Mouse (Mus musculus): Measurements from ENCODE around the gene Ttc25. TPM values are rescaled to one million over a fixed set of nuclear protein-coding genes. Genes with fewer than 3 reads are reported as not detected.

Gene Ttc25
- polyA plus RNA-seq, 1 experiment = 0.92 TPM

DNA sequence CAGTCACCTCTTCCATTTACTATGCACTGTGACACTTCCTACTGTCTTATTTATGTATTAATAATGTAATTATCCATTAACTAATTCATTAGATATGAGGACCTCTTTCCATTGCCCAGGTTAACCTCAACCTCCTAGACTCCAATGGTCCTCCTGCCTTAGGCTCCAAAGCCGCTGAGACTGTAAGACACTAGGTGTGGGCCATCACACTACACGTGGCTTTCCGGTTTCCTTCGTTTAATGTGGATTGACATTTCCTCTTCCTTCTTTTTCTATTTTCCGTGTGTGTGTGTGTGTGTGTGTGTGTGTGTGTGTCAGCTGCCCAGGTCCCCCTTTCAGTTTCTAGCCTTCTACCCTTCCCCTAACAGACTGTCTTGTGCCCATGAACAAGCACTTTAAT, 21.8 kb downstream of the Ttc25 start:
- Histone ChIP-seq H3K4me1 (ENCODE audit: control insufficient read depth, insufficient read depth, low read length) (peaks cover 3% of the 10 kb centered on the region; the same call in 1 of the 2 replicates), H3K27ac (ENCODE audit: insufficient read depth, low read length) (no peak overlapping the region), H3K4me3 (replicated peaks; ENCODE audit: insufficient read depth, low read depth, low read length) (no peak overlapping the region), H3K27me3 (ENCODE audit: control insufficient read depth, insufficient read depth, low read length) (no peaks in the 10 kb centered on the region)
- TF ChIP-seq CTCF (IDR thresholded peaks at IDR 0.05; ENCODE audit: borderline replicate concordance, insufficient read depth, low read depth, low read length) = no peak
- TF ChIP-seq POLR2A (IDR thresholded peaks at IDR 0.05; ENCODE audit: borderline replicate concordance, insufficient read depth, low read length) = no peak
- 76% methylated on average over 5 of the region's 5 CpGs for WGBS
- no peak for DNase-seq

- no peak for TF ChIP-seq POLR2A (IDR thresholded peaks at IDR 0.05; ENCODE audit: borderline replicate concordance, insufficient read depth, low read length)
- TF ChIP-seq CTCF (IDR thresholded peaks at IDR 0.05; ENCODE audit: borderline replicate concordance, insufficient read depth, low read depth, low read length) = no peak
- Histone ChIP-seq H3K27me3 (ENCODE audit: control insufficient read depth, insufficient read depth, low read length) (no peaks in the 10 kb centered on the region), H3K27ac (ENCODE audit: insufficient read depth, low read length) (no peak overlapping the region), H3K4me1 (ENCODE audit: control insufficient read depth, insufficient read depth, low read length) (peaks cover 3% of the 10 kb centered on the region; the same call in 1 of the 2 replicates), H3K4me3 (replicated peaks; ENCODE audit: insufficient read depth, low read depth, low read length) (no peak overlapping the region)
- DNase-seq = no peak
- 52% methylated on average over 9 of the region's 9 CpGs for WGBS
Observed at GRCm38 (mm10) chr11:100567815-100568245, 22.4 kb downstream of the Ttc25 start.

DNA sequence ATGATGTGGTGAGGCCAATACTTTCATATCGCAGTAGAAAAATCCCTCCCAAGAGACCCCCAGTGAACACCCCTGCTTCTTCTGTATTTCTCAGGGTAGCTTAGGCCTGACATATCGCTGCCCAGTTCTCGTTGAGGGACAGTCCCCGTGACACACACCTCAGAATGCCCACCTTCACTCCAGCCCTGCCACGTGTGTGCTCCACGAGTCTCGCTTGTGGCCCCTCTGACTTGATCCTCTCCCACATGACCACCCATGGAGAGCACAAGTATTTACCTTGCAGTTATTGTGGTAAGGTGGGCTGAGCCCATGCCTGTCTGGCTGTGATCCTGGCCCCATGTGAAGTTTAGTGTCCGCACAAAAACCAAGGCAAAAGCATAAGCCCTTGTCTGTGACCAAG, 23.3 kb downstream of the Ttc25 start:
- 82% methylated on average over 8 of the region's 8 CpGs for WGBS
- no peak overlapping the region for H3K4me3 ChIP-seq (replicated peaks; ENCODE audit: insufficient read depth, low read depth, low read length)
- TF ChIP-seq POLR2A (IDR thresholded peaks at IDR 0.05; ENCODE audit: borderline replicate concordance, insufficient read depth, low read length) (no peak), CTCF (IDR thresholded peaks at IDR 0.05; ENCODE audit: borderline replicate concordance, insufficient read depth, low read depth, low read length) (no peak)
- DNase-seq = no peak
- no peaks in the 10 kb centered on the region for H3K27me3 ChIP-seq (ENCODE audit: control insufficient read depth, insufficient read depth, low read length)
- no peak overlapping the region for H3K27ac ChIP-seq (ENCODE audit: insufficient read depth, low read length)
- H3K4me1 ChIP-seq (ENCODE audit: control insufficient read depth, insufficient read depth, low read length) = peaks cover 3% of the 10 kb centered on the region; the same call in 1 of the 2 replicates

- no peak for DNase-seq
- Histone ChIP-seq H3K27ac (ENCODE audit: insufficient read depth, low read length) (no peak overlapping the region), H3K4me3 (replicated peaks; ENCODE audit: insufficient read depth, low read depth, low read length) (no peak overlapping the region), H3K4me1 (ENCODE audit: control insufficient read depth, insufficient read depth, low read length) (no peaks in the 10 kb centered on the region; the same call in 1 of the 2 replicates), H3K27me3 (ENCODE audit: control insufficient read depth, insufficient read depth, low read length) (no peaks in the 10 kb centered on the region)
- 67% methylated on average over 9 of the region's 9 CpGs for WGBS
- TF ChIP-seq POLR2A (IDR thresholded peaks at IDR 0.05; ENCODE audit: borderline replicate concordance, insufficient read depth, low read length) = no peak
- no peak for TF ChIP-seq CTCF (IDR thresholded peaks at IDR 0.05; ENCODE audit: borderline replicate concordance, insufficient read depth, low read depth, low read length)
Observed at GRCm38 (mm10) chr11:100569789-100570188, 24.4 kb downstream of the Ttc25 start.

GRCm38 (mm10) chr11:100570430-100571201, 25.2 kb downstream of the Ttc25 start:
- Histone ChIP-seq H3K27me3 (ENCODE audit: control insufficient read depth, insufficient read depth, low read length) (no peaks in the 10 kb centered on the region), H3K4me1 (ENCODE audit: control insufficient read depth, insufficient read depth, low read length) (no peaks in the 10 kb centered on the region; the same call in 1 of the 2 replicates), H3K27ac (ENCODE audit: insufficient read depth, low read length) (no peak overlapping the region), H3K4me3 (replicated peaks; ENCODE audit: insufficient read depth, low read depth, low read length) (peak overlapping the region; percentile 49)
- TF ChIP-seq CTCF (IDR thresholded peaks at IDR 0.05; ENCODE audit: borderline replicate concordance, insufficient read depth, low read depth, low read length) (peak; percentile 88), POLR2A (IDR thresholded peaks at IDR 0.05; ENCODE audit: borderline replicate concordance, insufficient read depth, low read length) (no peak)
- peak; percentile 74 to 75 for DNase-seq
- 4% methylated on average over 8 of the region's 8 CpGs for WGBS

DNA sequence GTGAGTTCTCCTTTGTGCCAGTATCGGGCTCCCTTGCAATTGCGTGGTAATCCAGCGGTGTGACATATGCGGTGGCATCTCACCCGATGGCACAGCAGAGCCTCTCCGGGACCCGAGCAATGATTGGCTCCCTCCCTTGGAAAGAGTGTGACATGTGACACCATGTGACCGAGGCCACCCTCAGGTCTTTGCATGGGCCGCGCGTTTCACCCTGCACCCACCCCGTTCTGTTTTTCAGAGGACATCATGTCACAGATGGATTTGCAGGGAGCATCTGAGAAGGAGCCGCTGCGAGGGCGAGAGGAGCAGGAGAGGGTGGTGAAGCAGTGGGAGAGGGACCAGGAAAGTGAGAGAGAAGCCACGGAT, 25.8 kb downstream of the Ttc25 start:
- WGBS = 2% methylated on average over 16 of the region's 16 CpGs
- Histone ChIP-seq H3K27me3 (ENCODE audit: control insufficient read depth, insufficient read depth, low read length) (no peaks in the 10 kb centered on the region), H3K4me1 (ENCODE audit: control insufficient read depth, insufficient read depth, low read length) (no peaks in the 10 kb centered on the region; the same call in 1 of the 2 replicates), H3K4me3 (replicated peaks; ENCODE audit: insufficient read depth, low read depth, low read length) (peak overlapping the region; percentile 49), H3K27ac (ENCODE audit: insufficient read depth, low read length) (no peak overlapping the region)
- TF ChIP-seq CTCF (IDR thresholded peaks at IDR 0.05; ENCODE audit: borderline replicate concordance, insufficient read depth, low read depth, low read length) (no peak), POLR2A (IDR thresholded peaks at IDR 0.05; ENCODE audit: borderline replicate concordance, insufficient read depth, low read length) (no peak)
- DNase-seq = peak; percentile 47 to 56

GRCm38 (mm10) chr11:100574188-100574587, 28.8 kb downstream of the Ttc25 start:
- no peak overlapping the region for H3K27ac ChIP-seq (ENCODE audit: insufficient read depth, low read length)
- H3K4me1 ChIP-seq (ENCODE audit: control insufficient read depth, insufficient read depth, low read length) = peaks cover 1% of the 10 kb centered on the region
- no peak for DNase-seq
- H3K27me3 ChIP-seq (ENCODE audit: control insufficient read depth, insufficient read depth, low read length) = no peaks in the 10 kb centered on the region
- peak overlapping the region; percentile 84 for H3K4me3 ChIP-seq (replicated peaks; ENCODE audit: insufficient read depth, low read depth, low read length)
- 84% methylated on average over 3 of the region's 3 CpGs for WGBS
- TF ChIP-seq CTCF (IDR thresholded peaks at IDR 0.05; ENCODE audit: borderline replicate concordance, insufficient read depth, low read depth, low read length) (no peak), POLR2A (IDR thresholded peaks at IDR 0.05; ENCODE audit: borderline replicate concordance, insufficient read depth, low read length) (no peak)
